Mouse (Mus musculus): ENCODE measurements around the gene Tert.

Tert gene

DNA sequence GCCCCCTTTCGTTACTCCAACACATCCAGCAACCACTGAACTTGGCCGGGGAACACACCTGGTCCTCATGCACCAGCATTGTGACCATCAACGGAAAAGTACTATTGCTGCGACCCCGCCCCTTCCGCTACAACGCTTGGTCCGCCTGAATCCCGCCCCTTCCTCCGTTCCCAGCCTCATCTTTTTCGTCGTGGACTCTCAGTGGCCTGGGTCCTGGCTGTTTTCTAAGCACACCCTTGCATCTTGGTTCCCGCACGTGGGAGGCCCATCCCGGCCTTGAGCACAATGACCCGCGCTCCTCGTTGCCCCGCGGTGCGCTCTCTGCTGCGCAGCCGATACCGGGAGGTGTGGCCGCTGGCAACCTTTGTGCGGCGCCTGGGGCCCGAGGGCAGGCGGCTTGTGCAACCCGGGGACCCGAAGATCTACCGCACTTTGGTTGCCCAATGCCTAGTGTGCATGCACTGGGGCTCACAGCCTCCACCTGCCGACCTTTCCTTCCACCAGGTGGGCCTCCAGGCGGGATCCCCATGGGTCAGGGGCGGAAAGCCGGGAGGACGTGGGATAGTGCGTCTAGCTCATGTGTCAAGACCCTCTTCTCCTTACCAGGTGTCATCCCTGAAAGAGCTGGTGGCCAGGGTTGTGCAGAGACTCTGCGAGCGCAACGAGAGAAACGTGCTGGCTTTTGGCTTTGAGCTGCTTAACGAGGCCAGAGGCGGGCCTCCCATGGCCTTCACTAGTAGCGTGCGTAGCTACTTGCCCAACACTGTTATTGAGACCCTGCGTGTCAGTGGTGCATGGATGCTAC lies at the start of gene Tert:
TSS of gene Tert (plus strand) at position 167 of the 805 bp plus-strand sequence.
- DNase-seq, result peak; percentile 47

GRCm38 (mm10) chr13:73577277-73577676 lies 49.4 kb upstream of the Tert start:
- DNase-seq, result no peak

DNA sequence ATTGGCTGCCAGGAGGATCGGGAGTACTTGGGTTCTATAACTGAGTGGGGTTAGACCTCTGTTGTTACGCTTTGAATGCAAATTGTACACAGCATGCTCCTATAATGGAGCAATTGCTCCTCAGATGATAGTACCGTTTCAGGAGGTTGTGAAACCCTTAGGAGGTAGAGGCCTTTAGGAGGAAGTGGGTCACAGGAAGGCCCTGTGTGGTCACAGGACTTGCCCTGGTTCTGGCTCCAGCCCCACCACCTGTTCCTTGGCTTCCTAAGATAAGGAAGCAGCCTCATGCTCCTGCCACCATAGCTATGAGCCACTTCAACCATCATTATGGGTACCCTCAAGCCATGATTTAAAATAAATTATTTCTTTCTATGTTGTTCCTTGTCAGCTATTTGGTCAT lies 35.2 kb upstream of the Tert start:
- DNase-seq, result no peak

GRCm38 (mm10) chr13:73592546-73592945 lies 34.2 kb upstream of the Tert start:
- DNase-seq, result no peak

GRCm38 (mm10) chr13:73596276-73596675 lies 30.4 kb upstream of the Tert start:
- no peak for DNase-seq

GRCm38 (mm10) chr13:73600217-73600616 lies 26.5 kb upstream of the Tert start:
- DNase-seq, result no peak

DNA sequence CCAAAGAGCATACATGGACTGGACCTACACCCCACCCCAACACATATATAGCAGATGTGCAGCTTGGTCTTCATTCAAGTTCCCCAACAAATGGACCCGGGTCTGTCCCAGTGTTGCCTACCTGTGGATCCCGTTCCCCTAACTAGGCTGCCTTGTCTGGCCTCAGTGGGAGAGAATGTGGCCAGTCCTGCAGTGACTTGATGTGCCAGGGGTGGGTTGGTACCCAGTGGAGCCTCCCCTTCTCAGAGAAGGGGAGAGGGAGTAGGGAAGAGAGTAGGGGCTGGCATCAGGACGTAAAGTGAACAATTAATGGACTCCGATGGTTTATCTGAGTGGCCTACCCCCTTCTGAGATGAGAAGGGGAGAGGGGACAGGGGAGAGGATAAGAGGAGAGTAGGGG lies 23.7 kb upstream of the Tert start:
- no peak for DNase-seq

DNA sequence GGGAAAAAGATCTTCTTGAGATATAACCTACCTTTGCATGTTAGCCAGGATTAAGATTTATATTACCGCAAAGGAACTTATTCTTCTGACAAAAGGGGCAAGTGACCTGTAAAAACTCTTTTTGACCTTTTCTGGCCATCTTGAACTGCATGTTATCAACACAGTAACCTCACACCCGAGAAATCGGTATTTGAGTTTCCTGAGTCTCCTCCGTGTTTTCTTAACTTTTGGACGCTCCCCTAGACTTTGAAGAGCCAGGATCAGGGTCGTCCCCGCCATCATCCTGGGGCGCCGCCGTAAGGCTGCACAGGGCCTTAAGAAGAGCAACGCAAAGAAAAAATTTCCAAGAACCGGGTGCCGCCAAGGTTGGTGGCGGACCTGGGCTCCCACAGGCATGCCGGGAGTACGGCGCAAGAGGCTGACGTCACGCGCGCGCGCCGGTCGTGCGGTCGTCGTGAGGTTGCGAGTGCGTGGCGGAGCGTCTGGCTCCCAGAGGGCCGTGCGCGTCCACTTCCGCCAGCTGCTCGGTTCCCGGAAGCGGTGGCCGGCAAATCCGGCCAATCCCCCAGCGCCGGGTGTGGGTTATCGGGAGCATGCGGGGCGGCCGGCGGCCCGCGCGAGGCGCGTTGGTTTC lies 23.1 kb upstream of the Tert start, which contains the start of gene Clptm1l:
TSS of gene Clptm1l (plus strand) at position 485 of the 634 bp plus-strand sequence.
- peak; percentile 97 for DNase-seq

- peak; percentile 4 for DNase-seq
Observed at GRCm38 (mm10) chr13:73604156-73604957, 22.4 kb upstream of the Tert start.

GRCm38 (mm10) chr13:73618406-73618805 lies 8.3 kb upstream of the Tert start:
- no peak for DNase-seq

- no peak for DNase-seq
Observed at GRCm38 (mm10) chr13:73620637-73621036, 6.1 kb upstream of the Tert start.

DNA sequence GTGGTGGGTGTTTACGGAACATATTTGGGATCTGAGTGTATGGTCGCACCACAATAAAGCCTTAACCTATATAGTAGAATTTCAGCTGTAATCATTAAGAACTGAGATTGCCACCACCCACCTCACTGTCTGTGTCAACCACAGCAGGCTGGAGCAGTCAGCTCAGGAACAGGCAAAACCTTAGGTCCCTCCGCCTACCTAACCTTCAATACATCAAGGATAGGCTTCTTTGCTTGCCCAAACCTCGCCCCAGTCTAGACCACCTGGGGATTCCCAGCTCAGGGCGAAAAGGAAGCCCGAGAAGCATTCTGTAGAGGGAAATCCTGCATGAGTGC lies 334 bp upstream of the Tert start:
- DNase-seq, result no peak

GRCm38 (mm10) chr13:73628586-73629113 lies 1.9 kb downstream of the Tert start:
- DNase-seq, result no peak

DNA sequence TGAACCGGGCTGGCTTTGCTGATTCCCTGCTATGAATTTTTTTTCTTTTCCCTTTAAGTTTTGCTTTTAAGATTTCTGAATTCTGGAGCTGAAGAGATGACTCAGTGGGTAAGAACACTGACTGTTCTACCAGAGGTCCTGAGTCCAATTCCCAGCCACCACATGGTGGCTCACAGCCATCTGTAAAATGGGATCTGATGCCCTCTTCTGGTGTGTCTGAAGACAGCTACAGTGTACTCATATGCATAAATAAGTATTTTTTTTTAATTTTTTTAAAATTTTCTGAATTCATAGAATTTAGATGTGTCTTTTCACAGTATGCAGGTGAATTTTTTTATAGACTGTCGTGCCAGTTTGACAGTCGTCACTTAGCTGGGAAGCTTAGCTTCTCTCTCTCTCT lies 5.1 kb downstream of the Tert start:
- DNase-seq, result no peak

DNA sequence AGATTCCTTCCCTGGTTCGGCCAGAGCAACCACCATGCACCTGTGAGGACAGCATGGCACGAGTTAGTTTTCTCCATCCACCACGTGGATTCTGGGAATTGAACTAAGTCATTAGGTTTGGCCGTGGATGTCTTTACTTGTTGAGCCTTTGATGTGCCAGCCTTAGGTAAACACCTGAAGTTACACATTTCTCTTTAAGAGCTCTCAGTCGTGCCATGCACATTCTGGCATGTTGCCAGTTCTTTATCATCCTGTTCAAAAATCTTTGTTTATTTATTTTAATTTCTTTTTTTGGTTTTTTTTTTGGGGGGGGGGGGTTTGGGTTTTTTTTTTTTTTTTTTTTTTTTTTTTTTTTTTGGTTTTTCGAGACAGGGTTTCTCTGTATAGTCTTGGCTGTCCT lies 11.1 kb downstream of the Tert start:
- DNase-seq, result no peak

- no peak for DNase-seq
Observed at GRCm38 (mm10) chr13:73641296-73641695, 14.6 kb downstream of the Tert start.

GRCm38 (mm10) chr13:73646397-73647087 lies 19.8 kb downstream of the Tert start:
- peak; percentile 51 for DNase-seq

- no peak for DNase-seq
Observed at GRCm38 (mm10) chr13:73653266-73653665, 26.6 kb downstream of the Tert start.

DNA sequence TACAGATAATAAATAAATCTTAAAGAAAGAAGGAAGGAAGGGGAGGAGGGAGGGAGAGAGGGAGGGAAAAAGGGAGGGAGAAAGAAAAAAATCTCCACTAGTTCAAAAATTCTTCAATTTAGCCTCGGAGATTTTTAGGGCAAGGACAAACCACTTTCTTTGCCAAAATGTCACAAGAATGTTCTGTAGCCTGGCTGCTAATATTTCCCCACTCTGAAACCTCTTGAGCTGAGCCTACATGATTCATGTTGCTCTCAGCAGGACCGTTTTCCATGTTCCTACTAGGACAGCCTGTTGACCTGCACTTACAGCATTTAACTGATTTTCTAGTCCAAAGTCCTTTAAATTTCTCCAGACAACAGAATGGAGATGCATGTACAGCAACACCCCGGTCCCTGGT lies 28.3 kb downstream of the Tert start:
- no peak for DNase-seq

- no peak for DNase-seq
Observed at GRCm38 (mm10) chr13:73658953-73659352, 32.2 kb downstream of the Tert start.

DNA sequence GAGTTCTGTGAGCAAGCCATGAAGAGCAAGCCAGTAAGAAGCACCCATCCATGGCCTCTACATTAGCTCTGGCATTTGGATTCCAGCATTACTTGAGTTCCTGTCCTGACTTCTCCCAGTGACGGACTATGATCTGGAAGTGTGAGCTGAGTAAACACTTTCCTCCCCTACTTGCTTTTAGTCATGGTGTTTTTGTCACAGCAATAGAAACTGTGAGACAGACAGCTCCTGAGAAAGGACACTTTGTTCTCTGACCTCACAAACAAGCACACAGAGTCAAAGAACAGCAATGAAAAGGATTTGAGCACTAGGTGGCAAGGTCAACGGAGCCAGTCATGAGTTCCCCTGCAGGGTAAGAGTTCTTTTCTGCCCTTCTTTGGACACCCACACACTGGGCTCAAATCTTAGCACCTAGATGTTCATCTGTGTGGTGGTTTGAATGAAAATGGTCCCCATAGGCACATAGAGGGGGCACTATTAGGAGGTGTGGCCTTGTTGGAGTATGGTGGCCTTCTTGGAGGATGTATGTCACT lies 33.5 kb downstream of the Tert start:
- DNase-seq, result no peak

DNA sequence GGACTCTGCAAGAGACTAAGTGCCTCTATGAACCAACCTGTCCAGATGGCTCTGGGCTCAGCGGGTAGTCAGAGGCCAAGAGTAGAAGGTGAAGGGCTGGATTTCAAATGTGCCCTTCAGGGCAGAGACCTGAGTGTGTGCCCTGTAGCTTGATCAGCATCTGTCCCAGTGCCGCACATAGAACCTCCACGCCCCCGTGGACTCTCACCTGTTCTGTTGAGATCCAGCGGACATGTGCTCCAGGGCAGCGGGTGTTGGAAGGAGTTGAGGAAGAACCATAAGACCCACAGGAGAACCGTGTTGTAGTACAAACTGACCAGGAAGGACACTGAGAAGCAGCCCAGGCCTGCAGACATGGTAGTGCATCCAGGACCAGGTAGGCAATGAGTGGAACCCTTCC lies 48.5 kb downstream of the Tert start:
- DNase-seq, result no peak

- DNase-seq, result no peak
Observed at GRCm38 (mm10) chr13:73677853-73678252, 51.1 kb downstream of the Tert start, which contains the start of gene Slc6a18. Gene Slc6a18, minus strand, starts transcription at chr13:73678023.
